In genomic region chr7:123368778-123369746, GRCm38 (mm10) we compare ENCODE assay signal across 8 mouse cellular contexts. TPM values are rescaled to one million over a fixed set of nuclear protein-coding genes. Genes with fewer than 3 reads are reported as not detected.
DNase-seq lines count a peak whose midpoint lies in the region; ATAC-seq and TF ChIP-seq lines count a peak whose summit lies in the region.

No protein-coding gene starts in this region.

- H3K27me3 ChIP-seq in ES-Bruce4 (ENCODE audit: control insufficient read depth, insufficient read depth, low read length, poor library complexity, severe bottlenecking) = no peaks in the 10 kb centered on the region
- no peaks in the 10 kb centered on the region for H3K27me3 ChIP-seq in heart, embryonic 15.5 days
- H3K27me3 ChIP-seq in limb, embryonic 13.5 days = no peaks in the 10 kb centered on the region
- H3K27me3 ChIP-seq in midbrain, postnatal 0 days (ENCODE audit: insufficient read depth, low read length) = no peaks in the 10 kb centered on the region

- peak overlapping the region; percentile 71 for H3K9ac ChIP-seq in ES-Bruce4 (ENCODE audit: low read depth, poor library complexity, severe bottlenecking)
- peak overlapping the region; percentile 92 for H3K9ac ChIP-seq in heart, embryonic 15.5 days
- peak overlapping the region; percentile 91 for H3K9ac ChIP-seq in limb, embryonic 13.5 days
- H3K9ac ChIP-seq in midbrain, postnatal 0 days (replicated peaks; ENCODE audit: low read length, poor library complexity, severe bottlenecking) = peak overlapping the region; percentile 75

- peak overlapping the region; percentile 82 for H3K4me3 ChIP-seq in ES-Bruce4 (ENCODE audit: low read depth, low read length)
- H3K4me3 ChIP-seq in heart, embryonic 15.5 days = peak overlapping the region; percentile 92
- peak overlapping the region; percentile 76 for H3K4me3 ChIP-seq in limb, embryonic 13.5 days
- peak overlapping the region; percentile 75 for H3K4me3 ChIP-seq in midbrain, postnatal 0 days (ENCODE audit: low read depth, low read length)

- intact Hi-C loops in heart, postnatal 25 days (cut with DNase I) = loop anchor here (2.0 to 5.0 kb wide), 2 partner anchors 26 to 37 kb away; no protein-coding TSS in a partner anchor
- intact Hi-C loops in left cerebral cortex, postnatal 10 days (cut with DNase I) = no loop called here

- peak; percentile 51 to 70 for DNase-seq in heart, adult 18-20 months
- no peak for DNase-seq in heart, postnatal 25 days (ENCODE audit: low spot score)
- DNase-seq in embryo, embryonic 9.5 days (ENCODE audit: extremely low spot score) = peak; percentile 9
- DNase-seq in midbrain, postnatal 0 days (ENCODE audit: low spot score) = no peak
- DNase-seq in left cerebral cortex, postnatal 10 days (ENCODE audit: extremely low spot score in 1 of 2, low spot score in 2 of 2) = no peak

- H3K4me1 ChIP-seq in ES-Bruce4 (ENCODE audit: control insufficient read depth, insufficient read depth, low read length) = no peaks in the 10 kb centered on the region
- peaks cover 44% of the 10 kb centered on the region for H3K4me1 ChIP-seq in heart, embryonic 15.5 days (replicated peaks)
- H3K4me1 ChIP-seq in limb, embryonic 13.5 days = peaks cover 49% of the 10 kb centered on the region
- H3K4me1 ChIP-seq in midbrain, postnatal 0 days (ENCODE audit: insufficient read depth, low read length) = no peaks in the 10 kb centered on the region; the same call in 1 of the 2 replicates

- ATAC-seq in heart, embryonic 15.5 days (replicated peaks; ENCODE audit: insufficient number of reproducible peaks, insufficient read depth, low FRiP score, low read depth) = peak; percentile 67
- ATAC-seq in limb, embryonic 13.5 days (ENCODE audit: low FRiP score, low read depth) = peak; percentile 66; the same call in 1 of the 2 replicates
- peak; percentile 76 for ATAC-seq in midbrain, postnatal 0 days (ENCODE audit: low FRiP score)

- no peak for TF ChIP-seq EP300 in ES-Bruce4 (IDR thresholded peaks at IDR 0.05; ENCODE audit: insufficient read depth, low read depth, low read length)

- H3K4me2 ChIP-seq in heart, embryonic 15.5 days = peak overlapping the region; percentile 87
- peak overlapping the region; percentile 80 for H3K4me2 ChIP-seq in limb, embryonic 13.5 days (replicated peaks)
- peak overlapping the region; percentile 90 for H3K4me2 ChIP-seq in midbrain, postnatal 0 days (ENCODE audit: low read depth, low read length, poor library complexity, severe bottlenecking)

- H3K9me3 ChIP-seq in ES-Bruce4 (replicated peaks; ENCODE audit: control insufficient read depth, insufficient read depth, low read length, poor library complexity, severe bottlenecking) = no peaks in the 10 kb centered on the region
- no peaks in the 10 kb centered on the region for H3K9me3 ChIP-seq in heart, embryonic 15.5 days (replicated peaks)
- no peaks in the 10 kb centered on the region for H3K9me3 ChIP-seq in limb, embryonic 13.5 days
- H3K9me3 ChIP-seq in midbrain, postnatal 0 days (ENCODE audit: low read length) = no peaks in the 10 kb centered on the region

- peak overlapping the region; percentile 2; the same call in 1 of the 2 replicates for H3K27ac ChIP-seq in ES-Bruce4 (ENCODE audit: insufficient read depth, low read length)
- peak overlapping the region; percentile 88 for H3K27ac ChIP-seq in heart, embryonic 15.5 days
- H3K27ac ChIP-seq in limb, embryonic 13.5 days = peak overlapping the region; percentile 89
- H3K27ac ChIP-seq in midbrain, postnatal 0 days (ENCODE audit: low read depth, low read length) = peak overlapping the region; percentile 52

- no peak for TF ChIP-seq POLR2A in ES-Bruce4 (IDR thresholded peaks at IDR 0.05; ENCODE audit: insufficient read depth, low read length)

- WGBS in heart, embryonic 15.5 days = 1% methylated on average over 47 of the region's 51 CpGs
- under 1% methylated on average over 47 of the region's 51 CpGs for WGBS in limb, embryonic 13.5 days
- WGBS in midbrain, postnatal 0 days = 4% methylated on average over 27 of the region's 51 CpGs

- H3K36me3 ChIP-seq in ES-Bruce4 (ENCODE audit: control insufficient read depth, insufficient read depth, low read length, poor library complexity, severe bottlenecking) = no peaks in the 10 kb centered on the region
- no peaks in the 10 kb centered on the region for H3K36me3 ChIP-seq in heart, embryonic 15.5 days
- no peaks in the 10 kb centered on the region for H3K36me3 ChIP-seq in limb, embryonic 13.5 days
- no peaks in the 10 kb centered on the region for H3K36me3 ChIP-seq in midbrain, postnatal 0 days (ENCODE audit: insufficient read depth, low read length)

- no peak for TF ChIP-seq CTCF in ES-Bruce4 (IDR thresholded peaks at IDR 0.05; ENCODE audit: low read depth, low read length)
- TF ChIP-seq CTCF in midbrain, postnatal 0 days (IDR thresholded peaks at IDR 0.05) = no peak

RNA-seq across cellular contexts. Expression of gene Lcmt1, which starts 0.5 kb away (rescaled TPM):
- total RNA-seq in heart, adult 18-20 months (2021) = 10 to 100 TPM; 21.8 to 22.1 TPM
- 10 to 100 TPM; 20.0 to 21.9 TPM for total RNA-seq in heart, postnatal 25 days (2021)
- polyA plus RNA-seq in ES-Bruce4 (2011; ENCODE audit: insufficient read depth, insufficient read length, low read depth, missing spikeins) = 49.9 and 62.6 TPM in 2 replicates
- 35.2 and 38.1 TPM in 2 replicates for polyA plus RNA-seq in heart, embryonic 15.5 days (2015; fragmentation: Nextera tagmentation; extraction: Ambion mirVana)
- 45.9 and 46.4 TPM in 2 replicates for polyA plus RNA-seq in limb, embryonic 13.5 days (2015; fragmentation: Nextera tagmentation; extraction: Ambion mirVana)
- 62.8 and 74.8 TPM in 2 replicates for total RNA-seq in midbrain, postnatal 0 days (2014; rRNA removed)
- 114 and 115 TPM in 2 replicates for polyA plus RNA-seq in midbrain, postnatal 0 days (2015; fragmentation: Nextera tagmentation; extraction: Ambion mirVana)
- 10 to 100 TPM; 93.6 to 97.3 TPM for total RNA-seq in left cerebral cortex, postnatal 10 days (2021)

RNA-seq across cellular contexts. Expression of gene Arhgap17, which starts 0.7 kb away (rescaled TPM):
- total RNA-seq in heart, adult 18-20 months (2021) = 10 to 100 TPM; 12.5 to 16.2 TPM
- total RNA-seq in heart, postnatal 25 days (2021) = 10 to 100 TPM; 16.7 to 20.2 TPM
- 38.2 and 38.8 TPM in 2 replicates for polyA plus RNA-seq in ES-Bruce4 (2011; ENCODE audit: insufficient read depth, insufficient read length, low read depth, missing spikeins)
- 11.6 and 16.2 TPM in 2 replicates for polyA plus RNA-seq in heart, embryonic 15.5 days (2015; fragmentation: Nextera tagmentation; extraction: Ambion mirVana)
- polyA plus RNA-seq in limb, embryonic 13.5 days (2015; fragmentation: Nextera tagmentation; extraction: Ambion mirVana) = 20.9 and 23.2 TPM in 2 replicates
- total RNA-seq in midbrain, postnatal 0 days (2014; rRNA removed) = 4.8 and 12.1 TPM in 2 replicates
- 5.3 and 6.3 TPM in 2 replicates for polyA plus RNA-seq in midbrain, postnatal 0 days (2015; fragmentation: Nextera tagmentation; extraction: Ambion mirVana)
- 10 to 100 TPM; 14.9 to 17.4 TPM for total RNA-seq in left cerebral cortex, postnatal 10 days (2021)

Comparison
In these comparisons a context has a peak if more than half of its experiments do, and no peak if none do; other contexts are left out.
1. DNase-seq: peak in heart, adult 18-20 months (2 of 2) and embryo, embryonic 9.5 days (single experiment); none in heart, postnatal 25 days (single experiment), midbrain, postnatal 0 days (single experiment) and left cerebral cortex, postnatal 10 days (0 of 2).
2. H3K27ac ChIP-seq: peak in every context shown above with its lines; median percentile 89 in limb, embryonic 13.5 days; 88 in heart, embryonic 15.5 days; 52 in midbrain, postnatal 0 days; 2 in ES-Bruce4.
3. Peak in every context shown above with its lines, with median percentiles within 50 percentile points of each other: H3K4me3 ChIP-seq, H3K9ac ChIP-seq, ATAC-seq and H3K4me2 ChIP-seq.